Mouse (Mus musculus) lung, postnatal 0 days (tissue): ENCODE results near the gene Tomm40l. TPM values are rescaled to one million over a fixed set of nuclear protein-coding genes. Genes with fewer than 3 reads are reported as not detected.

Experiments used
- ATAC-seq: fragments of 200-750 bp; cut with Nextera tagmentation; 2 replicates; pipeline ENCODE4 v1.8.0; 2017; ENCODE audit warnings: moderate library complexity
- DNase-seq: peaks from one replicate; pipeline ENCODE4 v3.0.0-alpha.2; 2016; ENCODE audit warnings: low spot score
- H3K27ac ChIP-seq: fragments of 300-500 bp; sonication (generic); 2 replicates; pipeline ENCODE4 v1.5.1; 2014; ENCODE audit warnings: antibody characterized with exemption, mild to moderate bottlenecking, low read length, mixed read lengths
- H3K27me3 ChIP-seq: fragments of 300-500 bp; sonication (generic); replicated peaks from 2 replicates; pipeline ENCODE4 v1.6.1; 2014; ENCODE audit warnings: low read length, mixed read lengths; ENCODE audit not compliant: insufficient read depth
- H3K36me3 ChIP-seq: fragments of 300-500 bp; sonication (generic); 2 replicates; pipeline ENCODE4 v1.6.1; 2014; ENCODE audit warnings: low read length, mixed read lengths; ENCODE audit not compliant: insufficient read depth
- H3K4me1 ChIP-seq: fragments of 300-500 bp; sonication (generic); 2 replicates; pipeline ENCODE4 v1.6.1; 2014; ENCODE audit warnings: antibody characterized with exemption, low read depth, low read length, mixed read lengths; ENCODE audit not compliant: insufficient read depth
- H3K4me2 ChIP-seq: fragments of 300-500 bp; sonication (generic); replicated peaks from 2 replicates; pipeline ENCODE4 v1.6.1; 2014; ENCODE audit warnings: low read depth, mild to moderate bottlenecking, low read length, moderate library complexity, mixed read lengths
- H3K4me3 ChIP-seq: fragments of 300-500 bp; sonication (generic); 2 replicates; pipeline ENCODE4 v1.5.1; 2014; ENCODE audit warnings: low read depth, low read length
- H3K9ac ChIP-seq: fragments of 300-500 bp; sonication (generic); replicated peaks from 2 replicates; pipeline ENCODE4 v1.6.1; 2014; ENCODE audit warnings: low read depth, mild to moderate bottlenecking
- H3K9me3 ChIP-seq: fragments of 300-500 bp; sonication (generic); 2 replicates; pipeline ENCODE4 v1.6.1; 2016; ENCODE audit warnings: low read length, mixed read lengths
- CTCF ChIP-seq: IDR thresholded peaks from 2 replicates; pipeline ENCODE4 v1.5.1; 2016; ENCODE audit warnings: antibody characterized with exemption, mild to moderate bottlenecking
- EP300 ChIP-seq: IDR thresholded peaks from 2 replicates; pipeline ENCODE4 v1.6.1; 2016; ENCODE audit warnings: antibody characterized with exemption, mild to moderate bottlenecking, control low read depth
- WGBS: fragments of 180-500 bp; shearing (Covaris S2); extraction: QIAGEN DNeasy Blood & Tissue Kit; methylation state at CpG from one replicate; pipeline ENCODE4 v1.1.7; 2014; 5-methylcytosine and 5-hydroxymethylcytosine counted together
- polyA plus RNA-seq: library from polyadenylated mRNA; unstranded; fragments of >200 nt; fragmentation: Nextera tagmentation; extraction: Ambion mirVana; gene quantifications from 2 replicates; pipeline ENCODE4 v1.2.1, GENCODE M21; 2015

Gene Tomm40l
- polyA plus RNA-seq, 1 experiment from 2014 or later = 14.9 TPM

DNA sequence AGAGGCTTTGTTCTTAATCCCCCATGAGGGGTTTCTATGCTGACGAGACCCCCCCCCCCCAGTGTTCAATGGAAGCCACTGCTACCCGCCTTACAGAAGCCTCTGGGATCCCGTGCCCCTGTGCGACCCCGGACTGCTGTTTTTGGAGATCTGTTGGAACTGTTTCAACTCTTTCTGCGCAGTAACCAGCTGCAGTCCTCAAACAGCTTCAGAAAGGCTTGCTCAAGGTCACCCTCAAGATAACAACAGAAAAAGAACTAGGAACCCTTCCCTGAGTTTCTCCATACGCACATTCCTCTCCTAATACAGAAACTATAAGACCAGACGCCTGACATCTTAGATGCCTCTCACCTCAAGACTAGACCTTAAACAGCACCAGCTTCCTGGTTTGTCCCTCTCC is 33.3 kb downstream of the Tomm40l start:
- Histone ChIP-seq H3K4me3 (no peak overlapping the region), H3K4me1 (peaks cover 5% of the 10 kb centered on the region), H3K9ac (no peak overlapping the region), H3K27ac (no peak overlapping the region), H3K27me3 (peaks cover 4% of the 10 kb centered on the region; the same call in 1 of the 2 replicates), H3K36me3 (no peaks in the 10 kb centered on the region), H3K9me3 (no peaks in the 10 kb centered on the region), H3K4me2 (no peak overlapping the region)
- DNase-seq = peak; percentile 48
- TF ChIP-seq EP300 = no peak
- no peak for TF ChIP-seq CTCF
- ATAC-seq = peak; percentile 10
- 19% methylated on average over 8 of the region's 8 CpGs for WGBS

DNA sequence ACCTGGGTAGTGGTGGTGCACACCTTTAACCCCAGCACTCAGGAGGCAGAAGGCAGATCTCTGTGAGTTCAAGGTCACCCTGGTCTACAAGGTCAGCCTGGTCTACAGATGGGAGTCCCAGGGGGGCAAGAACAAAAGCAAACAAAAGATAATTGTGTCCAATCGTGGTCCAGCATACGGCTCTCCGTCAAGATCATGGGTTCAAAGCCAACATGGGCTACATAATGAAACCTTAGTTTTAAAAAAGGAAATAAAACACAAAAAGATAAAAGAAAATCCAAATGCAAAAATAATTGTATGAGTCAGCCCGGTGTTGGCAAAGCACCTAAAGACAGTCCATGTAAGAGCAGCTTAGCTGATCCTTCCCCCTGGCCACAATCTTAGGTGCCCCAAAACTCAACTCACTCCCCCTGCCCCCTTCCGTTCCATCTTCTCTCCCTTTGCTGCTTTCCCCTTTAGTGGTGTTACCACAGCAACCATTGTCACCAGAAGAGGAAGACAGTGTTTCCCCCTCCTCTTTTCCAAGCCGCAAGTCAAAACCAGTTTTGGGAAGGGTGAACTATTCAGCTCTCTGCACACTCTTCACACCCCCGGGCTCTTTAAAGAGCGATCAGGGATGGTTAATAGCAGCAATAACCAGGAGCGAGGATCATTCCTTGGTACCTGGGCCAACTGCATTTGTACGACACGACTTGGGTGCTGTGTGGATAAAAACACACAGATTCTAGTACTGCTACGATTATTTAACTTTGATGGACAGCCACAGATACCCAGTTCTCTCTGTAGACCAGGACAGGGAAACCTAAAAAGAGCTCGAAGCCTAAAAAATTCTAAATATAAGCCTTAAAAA is 34.2 kb downstream of the Tomm40l start:
- TF ChIP-seq EP300 (no peak), CTCF (no peak)
- Histone ChIP-seq H3K27me3 (no peaks in the 10 kb centered on the region), H3K4me3 (no peak overlapping the region), H3K4me2 (no peak overlapping the region), H3K4me1 (peaks cover 11% of the 10 kb centered on the region), H3K9me3 (no peaks in the 10 kb centered on the region), H3K9ac (no peak overlapping the region), H3K27ac (no peak overlapping the region), H3K36me3 (no peaks in the 10 kb centered on the region)
- DNase-seq = no peak
- ATAC-seq = no peak
- WGBS = 67% methylated on average over 13 of the region's 13 CpGs

DNA sequence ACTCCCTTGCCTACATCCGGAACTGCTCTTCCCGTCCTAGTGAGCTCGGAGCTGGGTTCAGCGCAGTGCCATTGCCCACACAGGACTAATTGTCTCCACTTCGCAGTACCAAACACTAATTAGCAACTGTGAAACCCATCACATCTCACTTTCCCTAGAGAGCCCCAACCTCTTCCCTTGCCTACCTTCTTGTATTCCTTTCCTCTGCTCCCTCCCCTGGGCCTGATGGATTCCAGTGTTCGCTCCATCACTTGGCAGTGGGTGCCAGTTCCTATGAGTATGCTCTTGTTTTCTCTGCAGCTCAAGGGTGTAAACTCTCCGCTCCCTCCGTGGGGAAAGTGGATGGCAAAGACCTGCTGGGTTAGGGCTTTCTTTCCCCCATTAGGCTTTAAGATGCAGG is 36.7 kb downstream of the Tomm40l start:
- Histone ChIP-seq H3K27me3 (no peaks in the 10 kb centered on the region), H3K9me3 (no peaks in the 10 kb centered on the region), H3K27ac (no peak overlapping the region), H3K4me2 (no peak overlapping the region), H3K4me3 (no peak overlapping the region), H3K9ac (no peak overlapping the region), H3K36me3 (no peaks in the 10 kb centered on the region), H3K4me1 (peaks cover 11% of the 10 kb centered on the region)
- WGBS = 49% methylated on average over 8 of the region's 8 CpGs
- ATAC-seq (no peak), DNase-seq (no peak)
- TF ChIP-seq EP300 = no peak
- no peak for TF ChIP-seq CTCF

DNA sequence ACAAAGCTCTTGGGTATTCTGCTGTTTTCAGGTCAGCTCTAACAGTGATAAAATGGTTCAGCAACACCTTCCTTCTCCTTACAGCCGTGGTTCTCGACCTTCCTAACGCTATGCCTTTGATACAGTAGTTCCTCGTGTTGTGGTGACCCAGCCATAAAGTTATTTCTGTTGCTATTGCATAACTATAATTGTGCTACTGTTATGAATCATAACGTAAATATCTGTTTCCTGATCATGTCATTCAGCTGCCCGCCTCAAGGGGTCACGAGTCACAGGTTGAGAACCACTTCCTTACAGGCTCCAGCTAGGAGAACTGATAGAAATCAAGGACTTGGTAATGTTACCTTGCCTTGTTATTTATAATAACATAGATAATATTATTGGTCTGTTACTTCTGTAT is 38.0 kb downstream of the Tomm40l start:
- H3K4me2 ChIP-seq = no peak overlapping the region
- peak; percentile 84 for ATAC-seq
- H3K4me1 ChIP-seq = peaks cover 9% of the 10 kb centered on the region

DNA sequence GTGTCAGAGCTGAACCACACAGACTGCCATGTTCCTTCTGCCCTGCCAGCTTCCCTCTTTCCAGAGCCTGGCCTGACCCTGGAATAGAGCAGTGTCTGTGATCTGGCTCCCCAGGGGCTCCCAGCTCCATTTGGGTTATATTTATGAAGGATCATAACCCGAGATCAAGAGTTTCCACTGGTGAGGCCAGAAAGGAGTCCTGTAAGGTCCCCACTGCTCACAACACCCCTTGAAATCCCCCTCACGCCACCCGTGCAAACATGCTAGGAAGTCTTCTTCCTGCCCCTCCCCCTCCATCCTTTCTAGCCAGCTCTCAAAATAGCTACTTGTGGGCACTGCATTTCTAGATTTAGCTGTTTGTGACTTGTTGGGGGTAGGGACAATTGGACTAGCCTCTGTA is 38.7 kb downstream of the Tomm40l start:
- no peak overlapping the region for H3K4me3 ChIP-seq
- H3K4me2 ChIP-seq = no peak overlapping the region
- peaks cover 7% of the 10 kb centered on the region; the same call in 1 of the 2 replicates for H3K4me1 ChIP-seq
- no peaks in the 10 kb centered on the region for H3K27me3 ChIP-seq
- H3K27ac ChIP-seq = no peak overlapping the region
- H3K9me3 ChIP-seq = no peaks in the 10 kb centered on the region
- no peak for TF ChIP-seq EP300
- no peak for TF ChIP-seq CTCF
- 30% methylated on average over 3 of the region's 3 CpGs for WGBS
- ATAC-seq = 0 out of 2 replicates have a peak, but pooled peaks have one; percentile 16
- no peaks in the 10 kb centered on the region for H3K36me3 ChIP-seq
- no peak for DNase-seq
- H3K9ac ChIP-seq = no peak overlapping the region

More for the DNA sequence above, 38.0 kb downstream of the Tomm40l start:
- H3K27me3 ChIP-seq = no peaks in the 10 kb centered on the region
- H3K9me3 ChIP-seq = no peaks in the 10 kb centered on the region
- H3K36me3 ChIP-seq = no peaks in the 10 kb centered on the region
- peak; percentile 84 for DNase-seq
- WGBS = 24% methylated on average over 7 of the region's 7 CpGs
- TF ChIP-seq EP300 (peak; percentile 88), CTCF (peak; percentile 62)
- H3K4me3 ChIP-seq = no peak overlapping the region
- H3K9ac ChIP-seq = no peak overlapping the region
- H3K27ac ChIP-seq = peak overlapping the region; percentile 48; the same call in 1 of the 2 replicates

DNA sequence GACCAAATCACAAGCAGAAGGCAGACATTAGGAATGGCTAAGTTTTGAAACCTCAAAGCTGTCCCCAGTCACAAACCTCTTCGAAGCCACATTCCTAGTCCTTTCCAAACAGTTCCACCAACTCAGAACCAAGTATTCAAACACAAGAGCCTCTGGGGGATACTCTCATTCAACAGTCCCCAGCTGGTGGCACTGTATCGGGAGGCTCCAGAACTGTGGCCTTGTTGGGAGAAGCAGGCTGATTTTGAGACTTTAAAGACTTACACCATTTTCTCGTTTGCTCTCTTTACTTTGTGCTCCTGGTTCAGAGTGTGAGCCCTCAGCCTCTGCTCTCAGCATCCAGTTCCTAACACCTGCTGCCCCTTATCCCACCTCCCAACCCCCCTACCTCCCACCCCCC is 39.3 kb downstream of the Tomm40l start:
- DNase-seq (no peak), ATAC-seq (no peak)
- Histone ChIP-seq H3K9me3 (no peaks in the 10 kb centered on the region), H3K4me3 (no peak overlapping the region), H3K36me3 (no peaks in the 10 kb centered on the region), H3K4me2 (no peak overlapping the region), H3K9ac (no peak overlapping the region), H3K4me1 (peaks cover 7% of the 10 kb centered on the region; the same call in 1 of the 2 replicates), H3K27ac (no peak overlapping the region), H3K27me3 (no peaks in the 10 kb centered on the region)
- TF ChIP-seq CTCF = no peak
- WGBS = 76% methylated on average over 3 of the region's 3 CpGs
